14 mouse cellular contexts compared by ENCODE assay signal in the genomic region with DNA sequence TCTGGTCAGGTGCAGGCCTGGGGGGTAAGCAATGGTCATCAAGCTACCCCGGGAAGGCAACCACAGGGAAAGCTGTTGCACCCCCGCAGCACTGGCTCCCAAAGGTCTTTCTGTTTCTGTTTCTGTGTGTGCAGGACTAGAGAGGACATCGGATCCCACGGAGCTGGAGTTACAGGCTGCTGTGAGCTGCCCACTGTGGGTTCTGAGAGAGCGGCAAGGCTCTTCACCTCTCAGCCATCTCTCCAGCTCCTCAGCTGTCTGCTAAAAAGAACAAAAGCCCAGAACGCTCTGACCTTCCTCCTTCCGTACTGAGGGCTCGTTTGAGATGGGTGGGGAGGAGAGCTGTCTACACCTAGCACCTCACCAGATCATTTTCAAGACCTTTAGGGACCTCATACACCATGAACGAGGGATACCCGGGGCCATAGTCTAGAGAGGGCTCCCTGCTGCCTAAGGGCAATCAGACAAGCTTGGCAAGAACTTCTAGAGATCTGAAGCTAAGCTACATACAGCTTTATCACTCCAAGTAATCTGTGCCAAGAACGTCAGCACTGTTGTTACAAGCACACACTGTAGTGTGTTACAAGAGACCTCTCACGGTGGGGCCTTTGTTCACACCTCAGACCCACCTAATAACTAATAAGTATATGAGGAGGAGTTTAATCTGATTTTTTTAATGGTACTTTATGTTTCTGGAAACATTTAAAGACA. TPM values are rescaled to one million over a fixed set of nuclear protein-coding genes. Genes with fewer than 3 reads are reported as not detected.
DNase-seq lines count a peak whose midpoint lies in the region; ATAC-seq and TF ChIP-seq lines count a peak whose summit lies in the region.
"Had no signal": no experiment of that assay in that cellular context is flagged by ENCODE, and none has a peak within 500 bp of the region (broad histone marks: within the 10 kb centered on the region; RNA-seq: fewer than 3 reads in every experiment).

No protein-coding gene starts in this region.

- H3K27ac ChIP-seq in forebrain, embryonic 14.5 days (ENCODE audit: low read depth, low read length), result no peak overlapping the region
- H3K27ac ChIP-seq in forebrain, embryonic 11.5 days (ENCODE audit: low read depth, low read length), result no peak overlapping the region
- peak overlapping the region; percentile 65; the same call in 1 of the 2 replicates for H3K27ac ChIP-seq in layer of hippocampus, adult 2 months
- peak overlapping the region; percentile 7 for H3K27ac ChIP-seq in brown adipose tissue, adult 24 weeks (replicated peaks; ENCODE audit: low read depth, low read length)
- peak overlapping the region; percentile 41; the same call in 1 of the 2 replicates for H3K27ac ChIP-seq in hindbrain, postnatal 0 days
- H3K27ac ChIP-seq: neural tube, embryonic 12.5 days had no signal

- DNase-seq in forebrain, embryonic 14.5 days (ENCODE audit: low spot score), result peak; percentile 53
- DNase-seq in forebrain, embryonic 11.5 days (ENCODE audit: low spot score), result no peak
- no peak for DNase-seq in layer of hippocampus, adult 2 months (ENCODE audit: low spot score in 2 of 2)
- no peak for DNase-seq in layer of hippocampus, postnatal 10 days (ENCODE audit: low spot score in 2 of 2)
- DNase-seq in hindbrain, postnatal 0 days (ENCODE audit: low spot score), result no peak
- no peak for DNase-seq in thymus, postnatal 0 days (ENCODE audit: low spot score)
- DNase-seq in testis, postnatal 10 days (ENCODE audit: low spot score), result no peak
- DNase-seq: adrenal gland, postnatal 25 days; B cell, adult 2 months; cerebellum, adult 9-10 months; layer of hippocampus, postnatal 36 days; right cerebral cortex, postnatal 4 days had no signal

- H3K27me3 ChIP-seq in forebrain, embryonic 14.5 days (replicated peaks; ENCODE audit: control insufficient read depth, insufficient read depth, low read length), result no peaks in the 10 kb centered on the region
- H3K27me3 ChIP-seq in forebrain, embryonic 11.5 days (ENCODE audit: control insufficient read depth, insufficient read depth, low read length), result no peaks in the 10 kb centered on the region
- H3K27me3 ChIP-seq in hindbrain, postnatal 0 days (ENCODE audit: insufficient read depth, low read length), result no peaks in the 10 kb centered on the region
- H3K27me3 ChIP-seq: neural tube, embryonic 12.5 days had no signal

- peak; percentile 53; the same call in 1 of the 2 replicates for ATAC-seq in forebrain, embryonic 14.5 days
- ATAC-seq in forebrain, embryonic 11.5 days (replicated peaks; ENCODE audit: low FRiP score), result no peak
- no peak for ATAC-seq in hindbrain, postnatal 0 days

- H3K4me3 ChIP-seq in forebrain, embryonic 14.5 days (ENCODE audit: low read depth, low read length), result no peak overlapping the region
- no peak overlapping the region for H3K4me3 ChIP-seq in forebrain, embryonic 11.5 days (ENCODE audit: low read depth, low read length)
- H3K4me3 ChIP-seq in layer of hippocampus, adult 2 months, result no peak overlapping the region; the same call in 1 of the 2 replicates
- peak overlapping the region; percentile 4; the same call in 1 of the 2 replicates for H3K4me3 ChIP-seq in brown adipose tissue, adult 24 weeks (ENCODE audit: insufficient read depth, low read depth, low read length)
- H3K4me3 ChIP-seq in hindbrain, postnatal 0 days (ENCODE audit: low read length), result no peak overlapping the region
- H3K4me3 ChIP-seq: neural tube, embryonic 12.5 days had no signal

- H3K4me2 ChIP-seq in forebrain, embryonic 14.5 days (ENCODE audit: low read length), result no peak overlapping the region
- no peak overlapping the region for H3K4me2 ChIP-seq in forebrain, embryonic 11.5 days (ENCODE audit: low read depth, low read length, severe bottlenecking)
- H3K4me2 ChIP-seq in hindbrain, postnatal 0 days (ENCODE audit: low read depth, low read length), result no peak overlapping the region
- H3K4me2 ChIP-seq: neural tube, embryonic 12.5 days had no signal

- no peak for TF ChIP-seq CTCF in layer of hippocampus, adult 2 months (conservative IDR thresholded peaks at IDR 0.05)
- no peak for TF ChIP-seq CTCF in hindbrain, postnatal 0 days (IDR thresholded peaks at IDR 0.05; ENCODE audit: low read depth)

- H3K9ac ChIP-seq in forebrain, embryonic 14.5 days (ENCODE audit: low read length), result no peak overlapping the region
- no peak overlapping the region for H3K9ac ChIP-seq in forebrain, embryonic 11.5 days (ENCODE audit: low read length)
- H3K9ac ChIP-seq in hindbrain, postnatal 0 days (replicated peaks; ENCODE audit: low read length), result no peak overlapping the region
- H3K9ac ChIP-seq: neural tube, embryonic 12.5 days had no signal

- H3K4me1 ChIP-seq in forebrain, embryonic 14.5 days (ENCODE audit: control insufficient read depth, insufficient read depth, low read length), result peaks cover 12% of the 10 kb centered on the region; the same call in 1 of the 2 replicates
- peaks cover 2% of the 10 kb centered on the region; the same call in 1 of the 2 replicates for H3K4me1 ChIP-seq in forebrain, embryonic 11.5 days (replicated peaks; ENCODE audit: control insufficient read depth, insufficient read depth, low read length)
- peaks cover 20% of the 10 kb centered on the region for H3K4me1 ChIP-seq in brown adipose tissue, adult 24 weeks (ENCODE audit: control insufficient read depth, insufficient read depth, insufficient read length, low read length)
- peaks cover 19% of the 10 kb centered on the region; the same call in 1 of the 2 replicates for H3K4me1 ChIP-seq in hindbrain, postnatal 0 days (ENCODE audit: insufficient read depth, low read length)

- 63% methylated on average over 12 of the region's 12 CpGs for WGBS in forebrain, embryonic 14.5 days
- 75% methylated on average over 12 of the region's 12 CpGs for WGBS in forebrain, embryonic 11.5 days
- WGBS in hindbrain, postnatal 0 days, result 51% methylated on average over 12 of the region's 12 CpGs

- no peaks in the 10 kb centered on the region for H3K36me3 ChIP-seq in forebrain, embryonic 14.5 days (ENCODE audit: control insufficient read depth, insufficient read depth, low read length)
- H3K36me3 ChIP-seq in forebrain, embryonic 11.5 days (ENCODE audit: control insufficient read depth, insufficient read depth, low read length), result no peaks in the 10 kb centered on the region
- no peaks in the 10 kb centered on the region for H3K36me3 ChIP-seq in hindbrain, postnatal 0 days (ENCODE audit: insufficient read depth, low read length)
- H3K36me3 ChIP-seq: neural tube, embryonic 12.5 days had no signal

- H3K9me3 ChIP-seq in forebrain, embryonic 14.5 days (replicated peaks; ENCODE audit: control insufficient read depth, low read length), result no peaks in the 10 kb centered on the region
- H3K9me3 ChIP-seq in forebrain, embryonic 11.5 days (ENCODE audit: control insufficient read depth, low read length), result no peaks in the 10 kb centered on the region
- no peaks in the 10 kb centered on the region for H3K9me3 ChIP-seq in hindbrain, postnatal 0 days (ENCODE audit: low read length)
- H3K9me3 ChIP-seq: neural tube, embryonic 12.5 days had no signal

RNA-seq across cellular contexts. Expression of a gene that starts 29.9 kb away (rescaled TPM):
- polyA plus RNA-seq in forebrain, embryonic 14.5 days (2014; fragmentation: Nextera tagmentation; extraction: Ambion mirVana), result 29.0 and 30.7 TPM in 2 replicates
- 26.6 and 28.1 TPM in 2 replicates for polyA plus RNA-seq in forebrain, embryonic 11.5 days (2014; fragmentation: Nextera tagmentation; extraction: Ambion mirVana)
- 10 to 100 TPM; 92.9 to 94.1 TPM for total RNA-seq in layer of hippocampus, adult 2 months (2021)
- 10 to 100 TPM; 72.8 to 78.3 TPM for total RNA-seq in layer of hippocampus, postnatal 10 days (2021)
- polyA plus RNA-seq in brown adipose tissue, adult 24 weeks (2012; ENCODE audit: insufficient read depth, insufficient read length, missing spikeins), result 16.6 and 16.9 TPM in 2 replicates
- 46.5 and 51.0 TPM in 2 replicates for total RNA-seq in hindbrain, postnatal 0 days (2014; rRNA removed)
- 17.7 and 18.1 TPM in 2 replicates for polyA plus RNA-seq in hindbrain, postnatal 0 days (2015; fragmentation: Nextera tagmentation; extraction: Ambion mirVana)
- 5.2 and 5.3 TPM in 2 replicates for polyA plus RNA-seq in thymus, postnatal 0 days (2015; fragmentation: Nextera tagmentation; extraction: Ambion mirVana)

Comparison
In these comparisons a context has a peak if more than half of its experiments do, and no peak if none do; other contexts are left out.
1. H3K27ac ChIP-seq: peak in layer of hippocampus, adult 2 months (single experiment), brown adipose tissue, adult 24 weeks (single experiment) and hindbrain, postnatal 0 days (single experiment); none in forebrain, embryonic 14.5 days (single experiment) and forebrain, embryonic 11.5 days (single experiment).